Mouse (Mus musculus): ENCODE measurements around the gene Bbs9. TPM values are rescaled to one million over a fixed set of nuclear protein-coding genes. Genes with fewer than 3 reads are reported as not detected.

Gene Bbs9
- polyA plus RNA-seq, 1 experiment from 2014 or later, result 8.2 TPM

- Histone ChIP-seq H3K36me3 (ENCODE audit: control insufficient read depth, insufficient read depth, low read length) (no peaks in the 10 kb centered on the region), H3K9me3 (replicated peaks; ENCODE audit: control insufficient read depth, low read length) (no peaks in the 10 kb centered on the region), H3K27ac (ENCODE audit: low read depth, low read length) (no peak overlapping the region), H3K4me1 (ENCODE audit: control insufficient read depth, insufficient read depth, low read length) (no peaks in the 10 kb centered on the region), H3K9ac (ENCODE audit: low read depth, low read length) (no peak overlapping the region), H3K27me3 (ENCODE audit: control insufficient read depth, insufficient read depth, low read length) (no peaks in the 10 kb centered on the region), H3K4me3 (ENCODE audit: low read depth, low read length) (no peak overlapping the region), H3K4me2 (no peak overlapping the region)
- ATAC-seq (replicated peaks; ENCODE audit: insufficient number of reproducible peaks, low FRiP score, low TSS enrichment), result no peak
Observed at GRCm38 (mm10) chr9:22935645-22936044, 460.1 kb downstream of the Bbs9 start.

Other genes starting within 250 kb of the Bbs9 start
- gene Zfp599, start 215.8 kb upstream of the Bbs9 start, polyA plus RNA-seq (2014; fragmentation: Nextera tagmentation; extraction: Ambion mirVana), result 3.1 and 5.6 TPM in 2 replicates
- gene Zfp810, start 168.1 kb upstream of the Bbs9 start, polyA plus RNA-seq (2014; fragmentation: Nextera tagmentation; extraction: Ambion mirVana), result 12.9 and 15.7 TPM in 2 replicates
- gene Anln, start 86.5 kb upstream of the Bbs9 start, polyA plus RNA-seq (2014; fragmentation: Nextera tagmentation; extraction: Ambion mirVana), result 50.1 and 56.3 TPM in 2 replicates
- gene 9530077C05Rik, start 64.2 kb upstream of the Bbs9 start, polyA plus RNA-seq (2014; fragmentation: Nextera tagmentation; extraction: Ambion mirVana), result 2.9 and 3.0 TPM in 2 replicates
- gene Gm17545, start 21.4 kb upstream of the Bbs9 start, polyA plus RNA-seq (2014; fragmentation: Nextera tagmentation; extraction: Ambion mirVana), result not detected in 2 replicates
- gene Rp9, start 6.0 kb upstream of the Bbs9 start, polyA plus RNA-seq (2014; fragmentation: Nextera tagmentation; extraction: Ambion mirVana), result 42.4 and 48.0 TPM in 2 replicates